Mouse (Mus musculus) G1E (cell line): ENCODE data around the gene Pcnx3. TPM values are rescaled to one million over a fixed set of nuclear protein-coding genes. Genes with fewer than 3 reads are reported as not detected.

Experiments used
- ATAC-seq: 2 replicates; pipeline ENCODE4 v1.8.0; 2016; ENCODE audit warnings: mild to moderate bottlenecking; ENCODE audit not compliant: insufficient number of reproducible peaks, poor library complexity, low FRiP score, severe bottlenecking; ENCODE audit errors: extremely low read depth
- DNase-seq: peaks from one replicate; pipeline ENCODE4 v3.0.0; 2012; ENCODE audit warnings: low spot score
- H3K27me3 ChIP-seq: 2 replicates; pipeline ENCODE4 v1.6.1; 2012; ENCODE audit warnings: mild to moderate bottlenecking, low read length, inconsistent platforms; ENCODE audit not compliant: insufficient read depth
- H3K36me3 ChIP-seq: replicated peaks from 2 replicates; pipeline ENCODE3; 2012; ENCODE audit warnings: mild to moderate bottlenecking, inconsistent platforms
- H3K4me1 ChIP-seq: 2 replicates; pipeline ENCODE4 v1.6.1; 2012; ENCODE audit warnings: low read depth, low read length, inconsistent platforms, mixed read lengths; ENCODE audit not compliant: insufficient read depth
- H3K4me3 ChIP-seq: 2 replicates; pipeline ENCODE4 v1.5.1; 2012; ENCODE audit warnings: low read depth, mild to moderate bottlenecking, inconsistent platforms, low read length, moderate library complexity, mixed read lengths
- H3K9me3 ChIP-seq: replicated peaks from 2 replicates; pipeline ENCODE4 v1.6.1; 2012; ENCODE audit warnings: inconsistent platforms
- CTCF ChIP-seq: IDR thresholded peaks from 2 replicates; pipeline ENCODE4 v1.5.1; 2012; ENCODE audit warnings: low read depth, low read length, inconsistent platforms, mixed read lengths
- GATA1 ChIP-seq: IDR thresholded peaks from 2 replicates; pipeline ENCODE4 v1.6.1; 2012; ENCODE audit warnings: borderline replicate concordance, low read length, inconsistent platforms, mixed read lengths
- GATA2 ChIP-seq: IDR thresholded peaks from 2 replicates; pipeline ENCODE4 v1.6.1; 2012; ENCODE audit warnings: low read depth, low read length, inconsistent platforms, borderline replicate concordance
- POLR2AphosphoS5 ChIP-seq: IDR thresholded peaks from 2 replicates; pipeline ENCODE4 v1.6.1; 2012; ENCODE audit warnings: low read depth, low read length, inconsistent platforms; ENCODE audit not compliant: insufficient replicate concordance
- TAL1 ChIP-seq: conservative IDR thresholded peaks from 2 replicates; pipeline ENCODE4 v1.6.1; 2012; ENCODE audit warnings: low read depth, low read length, inconsistent platforms, mixed read lengths
- polyA plus RNA-seq: library from polyadenylated mRNA; stranded (reverse); fragments of >175 nt; gene quantifications from 2 replicates; pipeline ENCODE4 v1.2.3, GENCODE M21; 2012
- total RNA-seq, 2 experiments: library from RNA; stranded (forward) in 1 of 2; stranded (reverse) in 1 of 2; fragments of 200-1000 nt in 1 of 2; fragments of >200 nt in 1 of 2; fragmentation: Nextera tagmentation in 1 of 2; gene quantifications; 2 replicates each; pipeline ENCODE4 v1.2.3; 2014 to 2017

The Pcnx3 gene
- total and polyA plus RNA-seq, 3 experiments, result 13.6 to 178 (median 51.0) TPM

- Histone ChIP-seq H3K27me3 (no peaks in the 10 kb centered on the region), H3K4me1 (peaks cover 7% of the 10 kb centered on the region; the same call in 1 of the 2 replicates), H3K9me3 (no peaks in the 10 kb centered on the region), H3K4me3 (no peak overlapping the region), H3K36me3 (peaks cover 96% of the 10 kb centered on the region)
- no peak for TF ChIP-seq GATA2
- no peak for TF ChIP-seq POLR2AphosphoS5
- TF ChIP-seq TAL1, result no peak
- TF ChIP-seq CTCF, result no peak
- no peak for TF ChIP-seq GATA1
- ATAC-seq, result no peak
- no peak for DNase-seq
These were observed 40.9 kb downstream of the Pcnx3 start for GRCm38 (mm10) chr19:5647791-5648190.

GRCm38 (mm10) chr19:5646731-5647330, 41.9 kb downstream of the Pcnx3 start:
- H3K4me1 ChIP-seq, result peaks cover 8% of the 10 kb centered on the region
- no peak for DNase-seq
- TF ChIP-seq GATA1 (no peak), TAL1 (no peak), CTCF (no peak), GATA2 (no peak), POLR2AphosphoS5 (no peak)
- H3K27me3 ChIP-seq, result no peaks in the 10 kb centered on the region
- peaks cover 96% of the 10 kb centered on the region for H3K36me3 ChIP-seq
- H3K4me3 ChIP-seq, result no peak overlapping the region
- H3K9me3 ChIP-seq, result no peaks in the 10 kb centered on the region
- ATAC-seq, result no peak

GRCm38 (mm10) chr19:5645280-5645679, 43.4 kb downstream of the Pcnx3 start:
- peaks cover 23% of the 10 kb centered on the region for H3K4me1 ChIP-seq
- peaks cover 96% of the 10 kb centered on the region for H3K36me3 ChIP-seq

GRCm38 (mm10) chr19:5641641-5642040, 47.1 kb downstream of the Pcnx3 start:
- ATAC-seq (no peak), DNase-seq (no peak)
- TF ChIP-seq CTCF (no peak), TAL1 (no peak), GATA1 (no peak), GATA2 (no peak), POLR2AphosphoS5 (no peak)
- Histone ChIP-seq H3K27me3 (no peaks in the 10 kb centered on the region), H3K4me3 (no peak overlapping the region), H3K9me3 (no peaks in the 10 kb centered on the region), H3K36me3 (peaks cover 84% of the 10 kb centered on the region), H3K4me1 (peaks cover 45% of the 10 kb centered on the region)

More at GRCm38 (mm10) chr19:5645280-5645679, 43.4 kb downstream of the Pcnx3 start:
- H3K4me3 ChIP-seq, result no peak overlapping the region
- no peak for DNase-seq
- H3K9me3 ChIP-seq, result no peaks in the 10 kb centered on the region
- no peaks in the 10 kb centered on the region for H3K27me3 ChIP-seq
- ATAC-seq, result no peak
- TF ChIP-seq TAL1, result no peak
- no peak for TF ChIP-seq GATA2
- TF ChIP-seq GATA1, result no peak
- no peak for TF ChIP-seq CTCF
- TF ChIP-seq POLR2AphosphoS5, result no peak

GRCm38 (mm10) chr19:5641021-5641420, 47.7 kb downstream of the Pcnx3 start:
- no peak for DNase-seq
- TF ChIP-seq TAL1 (no peak), CTCF (no peak), GATA1 (no peak), GATA2 (no peak), POLR2AphosphoS5 (no peak)
- H3K9me3 ChIP-seq, result no peaks in the 10 kb centered on the region
- no peak overlapping the region; the same call in 1 of the 2 replicates for H3K4me3 ChIP-seq
- peaks cover 50% of the 10 kb centered on the region for H3K4me1 ChIP-seq
- peaks cover 78% of the 10 kb centered on the region for H3K36me3 ChIP-seq
- no peaks in the 10 kb centered on the region for H3K27me3 ChIP-seq
- no peak for ATAC-seq

GRCm38 (mm10) chr19:5640339-5640738, 48.4 kb downstream of the Pcnx3 start:
- Histone ChIP-seq H3K4me1 (peaks cover 51% of the 10 kb centered on the region), H3K27me3 (no peaks in the 10 kb centered on the region), H3K36me3 (peaks cover 71% of the 10 kb centered on the region), H3K4me3 (no peak overlapping the region), H3K9me3 (no peaks in the 10 kb centered on the region)
- ATAC-seq, result no peak
- TF ChIP-seq POLR2AphosphoS5 (no peak), GATA1 (no peak), GATA2 (no peak), CTCF (no peak), TAL1 (no peak)
- DNase-seq, result no peak

GRCm38 (mm10) chr19:5638416-5639005, 50.2 kb downstream of the Pcnx3 start:
- Histone ChIP-seq H3K4me1 (peaks cover 51% of the 10 kb centered on the region), H3K27me3 (no peaks in the 10 kb centered on the region), H3K4me3 (peak overlapping the region; percentile 85), H3K9me3 (no peaks in the 10 kb centered on the region), H3K36me3 (peaks cover 53% of the 10 kb centered on the region)
- TF ChIP-seq POLR2AphosphoS5, result no peak
- no peak for TF ChIP-seq GATA2
- TF ChIP-seq TAL1, result no peak
- TF ChIP-seq CTCF, result no peak
- TF ChIP-seq GATA1, result no peak
- ATAC-seq, result no peak
- DNase-seq, result no peak
